Mouse (Mus musculus) spleen, postnatal 14 days (tissue): ENCODE results near the gene Cd3g.
"Not testable (repeated sequence)": the region's sequence is repeated elsewhere in the genome, so short reads cannot be mapped to it uniquely, and the experiment has no call there.

Experiments used
- DNase-seq, 2 experiments: peaks; one replicate each; pipeline ENCODE4 v3.0.0; 2021 to 2022; ENCODE audit warnings: low spot score in 2 of 2

The Cd3g gene

DNA sequence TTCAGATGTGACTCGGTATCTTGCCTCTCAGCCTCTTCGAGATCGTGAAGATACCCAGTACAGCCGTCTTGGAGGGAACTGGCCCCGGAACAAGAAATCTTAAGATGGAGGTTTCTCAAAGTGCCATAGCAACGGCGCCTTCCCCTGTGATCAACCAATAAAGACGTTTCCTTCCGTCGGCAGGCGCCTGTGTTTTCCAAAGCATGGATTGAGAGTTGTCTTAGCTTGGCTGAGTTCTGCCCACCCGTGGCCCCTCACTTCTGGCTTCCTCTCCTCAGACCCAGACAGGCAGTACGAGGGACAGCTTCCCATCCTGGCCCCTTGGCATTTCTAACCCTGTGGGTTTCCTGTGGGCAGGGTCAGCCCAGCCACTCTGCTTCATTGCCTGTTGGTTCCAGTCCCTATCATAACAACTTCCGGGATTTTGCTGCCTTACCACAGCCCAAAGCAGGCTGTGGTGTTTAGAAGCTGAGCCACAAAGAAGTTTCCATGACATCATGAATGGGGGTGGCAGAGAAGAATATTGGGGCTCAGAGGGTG lies 6.1 kb upstream of the Cd3g start:
- peak; percentile 33 to 45 for DNase-seq

- DNase-seq, result no peak
These were observed 5.5 kb upstream of the Cd3g start for GRCm38 (mm10) chr9:44985721-44986161.

- no peak for DNase-seq
These were observed 2.8 kb upstream of the Cd3g start for GRCm38 (mm10) chr9:44983001-44983400.

DNA sequence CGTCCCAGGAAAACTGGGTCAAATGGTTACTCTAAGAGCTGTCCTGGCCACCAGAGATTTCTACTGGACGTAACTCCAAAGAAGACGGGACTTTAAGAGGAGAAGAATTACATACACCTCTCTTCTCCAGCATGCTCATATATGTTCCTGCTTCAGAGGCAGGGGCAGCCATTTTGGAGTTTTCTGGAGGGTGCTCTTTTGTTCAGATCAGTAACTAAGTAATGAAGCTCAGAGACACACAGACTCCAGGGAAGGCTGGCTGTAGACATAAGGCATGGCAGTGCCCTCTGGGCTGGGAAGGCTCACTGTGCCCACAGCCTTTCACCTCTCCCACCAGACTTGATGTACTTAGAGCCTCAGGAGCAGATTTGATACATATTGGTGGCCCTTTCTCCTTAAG lies 2.3 kb upstream of the Cd3g start:
- no peak for DNase-seq

DNA sequence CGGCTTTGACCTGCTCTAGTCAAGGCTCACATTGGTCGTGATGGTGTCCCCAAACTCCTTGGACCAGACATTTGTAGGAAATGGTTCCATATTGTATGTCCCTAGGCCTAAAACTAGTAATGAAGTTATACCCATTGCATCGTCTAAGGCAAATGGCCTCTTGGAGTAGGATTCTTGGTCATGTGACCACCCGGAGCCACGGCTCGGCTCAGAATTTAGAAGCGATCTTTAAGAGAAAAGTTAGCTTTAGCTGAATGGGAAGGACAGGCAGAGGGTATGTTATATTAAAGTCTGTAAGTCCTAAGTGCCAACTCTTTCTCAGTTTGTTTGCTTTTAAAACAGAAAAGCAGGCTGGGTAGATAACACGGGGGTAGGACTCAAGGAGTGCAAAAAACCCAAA lies 1.9 kb upstream of the Cd3g start:
- no peak for DNase-seq

- DNase-seq, result no peak
These were observed 1.4 kb upstream of the Cd3g start, which contains the start of gene Cd3d for GRCm38 (mm10) chr9:44981676-44982075. TSS of gene Cd3d (plus strand) at chr9:44981786.

DNA sequence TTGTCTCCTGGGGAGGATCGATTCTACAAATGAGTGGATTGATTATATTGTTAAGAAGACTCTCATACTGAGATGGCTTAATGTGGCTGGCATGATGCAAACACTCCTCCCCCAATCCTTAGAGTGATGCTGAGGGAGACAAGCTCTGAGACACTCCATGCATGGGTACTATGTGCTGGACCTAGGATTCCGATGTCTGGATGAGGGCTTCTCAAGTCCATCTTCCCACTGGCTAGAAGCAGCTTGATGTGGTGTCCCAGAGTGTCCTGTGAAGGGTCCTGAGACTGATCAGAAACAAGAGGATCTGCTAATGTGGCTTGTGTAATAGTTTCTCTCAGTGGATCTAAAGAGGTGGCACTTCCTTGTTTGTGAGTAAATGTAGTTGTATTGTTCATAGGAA lies 873 bp upstream of the Cd3g start:
- DNase-seq, result no peak

DNA sequence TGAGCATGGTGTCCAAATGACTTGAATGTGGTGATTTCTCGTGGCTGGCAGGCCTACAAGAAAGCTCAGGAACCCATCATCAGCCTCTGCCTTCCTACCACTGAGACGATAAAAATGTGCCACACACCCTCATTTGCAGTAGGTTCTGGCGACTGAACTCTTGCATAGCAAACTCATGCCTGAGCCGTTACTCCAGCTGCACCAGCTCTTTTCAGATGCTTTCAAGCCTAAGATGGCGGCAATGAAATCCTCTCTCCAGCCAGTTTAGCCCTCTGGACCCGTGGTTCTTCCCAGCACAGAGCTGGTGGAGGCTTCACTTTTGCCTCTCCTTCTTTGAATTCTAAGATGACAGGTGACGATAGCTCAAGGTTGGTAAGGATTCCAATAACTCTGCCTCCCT lies 425 bp downstream of the Cd3g start:
- no peak for DNase-seq

- no peak for DNase-seq
These were observed 2.4 kb downstream of the Cd3g start for GRCm38 (mm10) chr9:44977813-44978212.

DNA sequence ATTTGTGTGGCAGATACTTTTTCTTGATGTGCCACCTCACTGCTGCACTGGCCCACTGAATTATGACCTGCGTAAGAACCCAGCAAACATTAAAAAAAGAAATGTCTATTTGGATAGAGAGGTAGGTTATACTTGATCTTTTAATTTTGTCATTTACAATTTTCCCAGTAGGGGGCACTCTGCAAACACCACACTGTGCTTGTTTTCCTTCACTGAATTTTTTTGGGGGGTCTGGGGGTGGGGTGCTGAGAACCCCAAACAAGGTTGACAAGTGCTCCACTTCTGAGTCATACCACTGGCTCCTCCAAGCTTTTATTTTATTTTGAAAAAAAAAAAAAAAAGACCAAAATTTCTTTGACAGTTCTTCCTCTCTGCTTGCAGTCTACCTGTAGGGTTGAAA lies 10.8 kb downstream of the Cd3g start:
- DNase-seq, result no peak

- DNase-seq, result not testable (repeated sequence)
These were observed 12.5 kb downstream of the Cd3g start for GRCm38 (mm10) chr9:44967763-44968162.

- peak; percentile 57 to 77 for DNase-seq
These were observed 13.4 kb downstream of the Cd3g start for GRCm38 (mm10) chr9:44966815-44967242.

DNA sequence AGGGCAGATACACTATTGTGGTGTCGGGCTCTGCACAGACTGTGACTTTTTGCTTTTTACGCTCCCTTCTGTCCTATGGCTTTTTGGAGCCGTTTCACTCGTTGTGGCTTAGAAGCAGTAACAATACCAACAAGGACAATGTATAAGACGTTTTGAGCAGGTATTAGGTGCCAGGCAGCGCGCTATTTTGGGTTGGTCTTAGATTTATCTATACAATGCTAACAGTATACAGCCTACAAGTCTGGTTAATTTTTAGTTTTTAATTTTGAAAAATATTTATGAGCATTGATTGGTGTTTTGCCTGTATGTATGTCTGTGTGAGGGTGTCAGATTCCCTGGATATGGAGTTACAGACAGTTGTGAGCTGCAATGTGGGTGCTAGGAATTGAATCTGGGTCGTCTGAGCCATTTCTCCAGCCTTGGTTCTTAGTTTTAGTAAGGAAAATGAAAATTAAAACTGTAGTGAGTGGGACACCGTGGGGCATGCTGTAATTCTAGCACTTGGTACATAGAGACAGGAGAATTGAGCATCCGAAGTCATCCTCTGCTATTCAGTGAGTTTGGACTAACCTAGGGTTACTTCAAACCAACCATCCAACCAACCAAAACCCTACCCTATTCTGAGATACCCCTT lies 14.3 kb downstream of the Cd3g start:
- DNase-seq, result no peak

DNA sequence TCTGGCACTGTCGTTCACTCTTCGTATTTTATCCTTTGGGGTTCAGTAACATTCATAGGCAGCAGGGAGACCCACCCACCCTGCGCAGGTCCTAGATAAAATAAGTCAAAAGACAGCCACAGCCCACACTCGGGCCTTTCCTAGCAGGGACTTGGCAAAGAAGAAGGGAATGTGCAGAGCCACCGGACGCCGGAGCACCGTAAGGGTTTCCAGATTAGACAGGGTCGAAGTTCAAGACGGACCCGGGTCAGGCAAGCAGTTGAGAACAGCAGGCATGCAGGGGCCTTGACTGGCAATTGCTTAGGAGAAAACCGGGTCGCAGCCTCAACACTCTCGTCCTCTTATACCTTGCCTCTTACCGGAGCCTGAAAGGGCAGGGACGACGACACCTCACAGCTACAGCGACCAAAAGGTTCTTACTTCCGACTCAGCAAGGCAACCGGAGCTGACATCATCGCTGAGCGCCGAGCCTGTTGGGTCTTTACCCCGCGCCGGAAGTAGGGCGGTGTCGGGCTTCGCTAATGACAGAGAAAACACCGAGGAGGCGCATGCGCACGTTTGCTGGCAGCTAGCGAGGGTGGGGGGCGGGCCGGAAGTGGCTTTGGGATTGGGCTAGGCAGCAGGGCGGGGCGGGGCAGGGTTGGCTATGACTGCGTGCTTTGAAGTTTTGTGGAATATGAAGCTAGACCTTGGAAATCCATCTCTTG lies 15.0 kb downstream of the Cd3g start, which contains the start of gene Ube4a:
Ube4a (minus strand) TSS at position 475 of the 707 bp plus-strand sequence.
- DNase-seq, result peak; percentile 97 to 100

GRCm38 (mm10) chr9:44954432-44954831 lies 25.8 kb downstream of the Cd3g start:
- no peak for DNase-seq

DNA sequence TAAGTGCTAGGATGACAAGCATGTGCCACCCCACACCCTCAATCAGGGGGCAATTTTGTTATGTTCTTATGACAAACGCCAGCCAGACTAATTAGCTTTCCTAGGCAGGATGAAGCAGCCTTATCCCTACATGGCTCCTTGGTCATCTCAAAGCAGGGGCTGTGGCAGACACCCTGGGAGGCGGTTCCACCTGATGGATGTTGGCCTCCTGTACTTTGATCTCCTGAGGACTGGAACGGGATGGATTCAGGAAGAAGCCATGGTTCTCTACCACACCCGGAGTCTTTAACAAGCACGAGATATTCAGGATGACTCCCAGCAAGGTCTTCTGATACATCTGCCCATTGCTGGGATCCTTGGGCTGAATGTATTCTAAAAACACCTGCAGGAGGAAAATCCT lies 32.4 kb downstream of the Cd3g start:
- DNase-seq, result no peak

GRCm38 (mm10) chr9:44946185-44946695 lies 34.0 kb downstream of the Cd3g start:
- DNase-seq, result no peak

DNA sequence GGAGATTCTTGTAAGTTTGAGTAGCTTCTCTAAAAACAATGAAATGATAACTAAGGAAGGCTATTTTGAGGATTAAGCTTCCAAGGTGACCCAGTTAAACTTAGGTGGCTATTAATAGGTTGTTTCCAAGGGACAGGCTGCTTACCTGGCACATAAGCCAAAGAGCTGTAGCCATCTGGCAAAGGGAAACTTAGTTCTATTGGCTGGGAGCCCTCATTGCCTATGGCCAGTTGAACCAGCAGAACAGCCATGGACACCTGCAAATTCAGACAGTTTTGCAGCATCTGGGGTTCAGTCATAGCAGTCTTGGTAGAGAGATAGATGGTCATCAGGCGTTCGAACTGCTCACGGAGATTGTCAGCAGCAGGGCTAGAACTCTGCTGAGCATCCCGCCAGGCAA lies 37.8 kb downstream of the Cd3g start:
- no peak for DNase-seq

GRCm38 (mm10) chr9:44941756-44942155 lies 38.5 kb downstream of the Cd3g start:
- DNase-seq, result no peak

GRCm38 (mm10) chr9:44921543-44921942 lies 58.7 kb downstream of the Cd3g start:
- no peak for DNase-seq

DNA sequence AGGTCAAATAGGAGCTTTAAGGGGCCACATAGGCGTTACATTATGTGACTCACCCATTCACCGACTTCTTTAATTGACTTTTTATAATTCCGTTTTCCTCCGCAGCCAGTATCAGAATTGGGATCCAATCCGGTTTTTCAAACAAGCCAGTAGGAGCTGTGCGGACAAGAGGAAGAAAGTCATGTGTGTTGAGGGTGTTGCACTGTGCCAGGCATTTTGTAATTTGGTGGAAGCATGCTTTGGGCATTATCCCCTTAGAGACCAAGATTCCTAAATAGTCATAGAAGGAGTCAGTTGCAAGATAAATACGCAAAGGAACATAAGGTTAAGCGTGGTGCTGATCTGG lies 59.1 kb downstream of the Cd3g start:
- no peak for DNase-seq

DNA sequence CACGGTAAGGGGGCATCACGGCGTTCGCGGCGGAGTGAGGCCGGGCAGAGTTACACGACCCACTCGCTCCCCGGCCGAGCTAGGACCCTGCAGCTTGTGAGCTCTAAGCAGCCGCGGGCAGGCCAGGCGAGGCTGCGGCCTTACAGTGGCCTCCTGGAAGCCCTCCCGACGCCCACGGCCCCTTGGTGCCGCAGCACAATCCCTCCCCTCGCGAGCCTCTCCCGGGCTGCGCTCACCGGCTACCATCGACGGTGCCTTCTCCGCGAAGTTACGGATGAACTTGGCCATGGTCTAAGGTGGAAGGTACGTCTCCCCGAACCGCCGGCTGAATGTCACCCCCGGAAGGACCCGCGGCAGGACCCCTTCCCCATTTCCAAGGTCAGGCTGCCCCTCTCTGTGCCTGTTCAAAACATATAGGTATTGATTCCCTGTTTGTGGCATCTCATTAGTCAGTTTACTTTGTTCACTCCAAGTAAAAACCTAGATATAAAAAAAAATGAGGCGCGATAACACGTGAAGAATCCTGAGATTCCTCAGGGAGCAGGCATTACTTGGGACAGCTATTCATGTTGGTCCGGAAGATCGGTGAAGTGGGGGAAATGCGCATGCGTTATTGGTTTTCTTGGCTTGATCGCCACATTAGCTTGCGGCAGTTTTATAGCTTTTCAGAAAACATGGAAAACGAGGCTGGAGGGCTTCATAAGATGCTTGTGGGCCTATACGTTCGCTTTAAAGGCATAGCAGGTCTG lies 59.7 kb downstream of the Cd3g start, which contains the start of gene Atp5l:
Atp5l (minus strand) TSS at position 369 of the 749 bp plus-strand sequence.
- peak; percentile 58 to 73 for DNase-seq
